Mouse (Mus musculus) CD4-positive helper T cell, adult 2 months (primary cell): ENCODE results near the gene Nfix.
A peak's percentile ranks its signal among the peaks of the same experiment; 100 is the strongest.
"Not testable (repeated sequence)": the region's sequence is repeated elsewhere in the genome, so short reads cannot be mapped to it uniquely, and the experiment has no call there.

Experiments used
- DNase-seq: peaks from one replicate; pipeline ENCODE4 v3.0.0-alpha.2; 2012; ENCODE audit warnings: low read depth, missing footprints, low spot score

Gene Nfix

GRCm38 (mm10) chr8:84670295-84671006 is 129.7 kb downstream of the Nfix start:
- DNase-seq, result not testable (repeated sequence)

GRCm38 (mm10) chr8:84668731-84669485 is 131.2 kb downstream of the Nfix start:
- DNase-seq, result no peak

DNA sequence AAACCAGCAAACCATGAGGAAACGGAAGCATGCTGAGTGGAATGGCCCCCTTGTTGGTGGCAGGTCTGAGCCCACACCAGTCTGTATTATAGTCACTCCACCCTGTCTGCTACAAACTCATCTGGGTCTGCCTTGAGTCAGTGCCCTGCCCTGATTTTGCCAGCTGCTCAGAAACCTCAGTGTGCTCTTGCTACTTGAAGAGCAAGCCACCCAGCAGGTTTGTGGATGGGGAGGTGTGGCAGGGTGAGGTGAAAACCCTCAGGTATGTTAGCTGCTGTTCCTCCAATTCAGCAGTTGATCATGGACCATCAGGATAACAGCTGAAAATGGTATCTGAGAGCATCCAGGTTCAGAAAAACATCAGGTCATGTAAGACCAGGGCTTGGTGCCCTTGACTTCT is 132.1 kb downstream of the Nfix start:
- no peak for DNase-seq

- DNase-seq, result no peak
These were observed 134.7 kb downstream of the Nfix start for GRCm38 (mm10) chr8:84665385-84665893.

GRCm38 (mm10) chr8:84664566-84665384 is 135.4 kb downstream of the Nfix start:
- peak; percentile 82 for DNase-seq

DNA sequence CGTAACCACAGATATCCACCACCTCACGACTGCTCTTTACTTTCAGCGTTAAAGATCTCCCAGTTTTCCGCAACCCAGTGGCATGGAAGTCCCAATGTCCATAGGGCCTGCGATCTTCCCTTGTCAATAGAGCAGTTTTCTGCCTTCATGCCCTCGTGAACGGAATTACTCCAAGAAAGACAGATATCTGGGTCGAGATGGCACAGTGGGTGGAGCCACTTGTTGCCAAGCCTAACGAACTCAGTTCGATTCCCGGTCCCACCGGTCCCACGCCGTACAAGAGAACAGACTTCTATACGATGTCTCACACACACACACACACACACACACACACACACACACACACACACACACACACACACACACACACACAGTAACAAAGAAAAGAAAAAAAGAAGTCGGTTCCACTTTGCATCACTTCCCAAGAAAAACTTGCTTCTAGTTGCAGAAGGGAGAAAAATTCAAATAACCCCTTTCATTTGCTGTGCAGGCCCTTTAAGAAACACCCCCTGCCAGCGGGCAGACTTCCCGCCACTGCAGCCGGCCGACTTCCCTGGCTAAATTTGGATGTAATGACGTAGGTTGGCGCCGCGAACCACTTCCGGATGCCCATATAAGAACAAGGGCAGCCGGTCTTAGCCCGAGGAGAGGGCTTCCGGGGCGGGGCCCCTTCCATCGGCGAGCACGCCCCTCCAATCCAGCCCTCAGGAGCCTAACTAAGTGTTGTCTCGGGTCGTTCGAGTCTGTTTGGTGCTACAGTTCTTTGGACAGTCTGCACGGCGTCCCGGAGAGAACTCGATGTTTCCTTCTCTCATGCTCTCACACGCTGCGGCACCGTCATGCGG is 136.4 kb downstream of the Nfix start:
- DNase-seq, result peak; percentile 93

DNA sequence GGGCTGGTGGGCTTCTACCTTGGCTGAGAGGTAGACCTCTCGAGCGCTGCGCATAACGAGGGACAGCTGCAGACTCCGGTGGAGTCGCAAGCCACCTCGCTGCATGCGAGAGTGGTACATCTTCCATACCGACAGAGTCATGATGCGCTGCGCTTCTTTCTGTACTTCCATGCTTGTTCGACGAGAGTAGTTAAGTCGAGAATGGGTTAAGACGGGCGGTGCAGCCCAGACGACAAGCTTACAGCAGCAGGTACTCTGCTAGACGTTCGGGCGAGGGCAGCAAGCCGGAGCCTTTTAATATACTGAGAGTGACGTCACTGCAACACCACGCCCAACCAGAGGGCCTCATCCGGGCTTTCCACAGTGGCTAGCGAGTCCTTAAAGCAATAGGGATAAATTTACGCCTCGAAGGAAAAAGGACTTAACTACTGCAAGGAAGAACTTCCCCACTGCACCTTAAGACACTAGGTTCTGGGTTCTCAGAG is 137.5 kb downstream of the Nfix start, which contains the start of gene Ier2:
TSS of gene Ier2 (minus strand) at position 272 of the 485 bp plus-strand sequence.
- DNase-seq, result peak; percentile 95

GRCm38 (mm10) chr8:84661961-84662571 is 138.1 kb downstream of the Nfix start:
- no peak for DNase-seq

DNA sequence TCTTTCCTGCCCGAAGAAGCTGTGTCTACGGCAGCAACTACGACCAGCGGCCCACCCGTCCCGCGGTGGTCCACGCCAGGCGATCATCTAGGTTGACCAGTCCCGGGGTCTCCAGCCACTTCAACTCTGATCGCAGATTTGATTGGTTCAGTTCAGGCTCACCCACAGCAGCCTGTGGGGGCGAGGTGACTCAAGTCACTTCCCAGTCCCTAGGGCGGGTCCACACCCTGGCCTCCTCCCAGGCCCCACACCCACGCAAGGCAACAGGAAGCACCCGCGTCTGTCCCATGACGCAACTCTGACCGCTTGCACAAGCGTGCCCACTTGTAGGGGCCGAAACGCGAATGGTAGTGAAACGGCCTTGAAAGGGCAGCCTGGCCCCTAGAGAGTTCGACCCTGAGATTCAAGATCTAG is 138.7 kb downstream of the Nfix start:
- DNase-seq, result peak; percentile 89

GRCm38 (mm10) chr8:84660819-84661457 is 139.2 kb downstream of the Nfix start:
- peak; percentile 71 for DNase-seq

DNA sequence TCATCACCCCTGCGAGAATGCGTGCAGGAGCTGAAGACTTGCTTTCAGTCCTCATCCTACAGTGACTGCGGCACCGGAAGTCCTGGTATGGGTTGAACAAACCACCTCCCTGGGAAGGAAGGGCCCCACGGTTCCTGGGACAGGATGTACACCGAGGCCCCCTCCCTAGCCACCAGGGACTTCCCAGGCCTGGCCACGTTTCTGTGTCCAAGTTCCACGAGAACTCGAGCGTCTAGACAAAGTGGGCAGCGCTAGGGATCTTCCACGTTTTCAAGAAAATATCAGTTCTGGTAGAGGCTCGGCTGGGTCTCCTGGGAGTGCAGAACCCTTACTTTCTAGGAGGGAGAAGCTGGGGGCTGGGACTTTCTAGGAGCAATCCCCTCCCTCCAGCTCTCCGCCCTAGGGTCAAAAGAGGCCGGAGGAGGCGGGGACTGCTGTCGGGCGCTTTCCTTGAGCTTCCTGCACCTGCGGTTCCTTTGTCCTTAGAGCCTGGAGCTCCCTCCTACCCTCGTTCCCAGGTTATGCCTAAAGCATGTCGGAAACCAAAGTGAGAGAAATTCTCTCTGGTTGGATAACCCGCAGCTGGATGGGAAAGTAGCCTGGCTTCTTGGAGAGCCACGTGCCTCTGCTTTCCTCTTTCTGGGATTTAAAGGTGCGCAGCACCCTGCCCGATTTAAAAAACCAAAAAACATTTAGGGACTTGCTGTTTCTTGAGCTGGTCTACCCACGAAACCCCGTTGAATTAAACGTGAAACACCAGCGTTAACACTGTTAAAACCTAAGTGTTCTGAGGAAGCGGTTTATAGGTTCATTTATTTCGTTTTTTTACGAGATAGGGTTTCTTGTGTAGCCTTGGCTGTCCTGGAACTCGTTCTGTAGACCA is 140.0 kb downstream of the Nfix start:
- DNase-seq, result peak; percentile 90

DNA sequence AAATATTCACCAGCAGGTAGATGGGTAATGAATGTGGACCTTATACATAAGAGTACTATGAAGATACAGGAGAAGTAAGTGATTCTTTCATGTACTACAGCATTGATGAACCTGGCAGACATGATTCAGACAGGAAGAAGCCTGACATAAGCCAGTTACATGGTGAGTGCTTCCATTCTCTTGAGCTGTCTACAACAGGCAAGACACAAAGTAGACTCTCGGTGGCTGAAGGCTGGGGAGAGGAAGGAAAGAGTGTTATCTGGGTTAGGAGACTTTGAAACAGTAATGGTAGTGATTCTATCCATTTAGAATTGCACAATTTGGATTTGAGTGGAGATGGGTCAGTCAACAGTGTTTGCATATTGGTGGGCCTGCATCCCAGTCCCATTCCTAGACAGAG is 141.2 kb downstream of the Nfix start:
- peak; percentile 36 for DNase-seq

DNA sequence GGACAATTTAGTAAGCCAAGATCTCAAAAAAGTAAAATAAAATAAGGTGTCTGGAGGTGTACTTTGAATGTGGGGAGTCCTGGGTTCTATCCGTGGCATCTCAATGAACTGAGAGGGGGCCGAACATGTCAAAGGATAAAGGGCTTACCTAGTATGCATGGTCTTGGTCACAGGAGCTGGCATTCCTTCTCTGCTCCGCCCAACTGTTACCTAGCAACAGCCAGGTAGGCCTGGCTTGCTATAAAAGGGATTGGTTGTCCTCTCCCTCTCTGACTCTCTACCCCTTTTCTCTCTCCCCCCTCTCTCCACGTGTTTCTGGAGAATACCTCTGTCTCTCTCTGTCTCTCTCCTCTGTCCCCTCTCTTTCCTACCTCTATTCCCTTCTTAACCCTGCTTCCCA is 142.5 kb downstream of the Nfix start:
- DNase-seq, result no peak

DNA sequence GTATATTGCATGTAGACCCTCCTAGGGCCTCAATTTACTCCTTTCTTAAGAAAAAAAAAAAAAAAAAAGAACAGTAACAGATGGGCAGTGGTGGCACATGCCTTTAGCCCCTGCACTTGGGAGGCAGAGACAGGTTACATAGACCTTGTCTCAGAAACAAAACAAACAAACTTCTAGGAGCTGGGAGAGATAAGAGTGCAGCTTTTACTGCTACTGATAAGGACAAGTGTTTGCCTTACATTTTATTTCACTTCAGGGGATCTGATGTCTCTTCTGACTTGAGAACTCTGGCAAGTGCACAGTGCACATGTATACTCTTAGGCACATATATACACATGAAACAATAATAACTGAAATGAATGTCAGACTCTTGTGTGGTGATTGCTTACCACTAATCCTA is 142.9 kb downstream of the Nfix start:
- no peak for DNase-seq

DNA sequence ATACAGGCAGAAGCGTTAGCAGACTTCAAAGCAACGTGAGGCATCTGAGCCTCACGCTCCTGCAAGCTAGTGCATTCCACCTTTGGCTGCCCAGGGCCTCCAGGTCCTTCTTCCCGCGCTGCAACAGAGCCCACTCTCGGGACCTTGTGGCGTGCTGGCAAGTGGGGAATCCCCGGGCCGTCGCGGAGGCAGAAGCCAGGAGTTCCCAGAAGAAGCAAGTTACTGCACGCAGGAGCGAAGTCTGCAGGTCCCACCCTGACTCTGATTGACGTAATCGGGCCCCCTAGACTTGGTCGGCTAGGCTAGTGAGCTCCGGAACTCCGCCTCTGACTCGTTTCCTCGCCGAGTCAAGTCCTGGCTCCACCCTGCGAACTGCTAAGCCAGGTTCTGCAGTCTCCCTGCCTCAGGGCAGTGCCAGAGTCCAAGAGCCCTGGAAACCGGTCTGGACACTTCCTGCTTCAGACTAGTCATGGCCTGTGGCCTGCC is 143.5 kb downstream of the Nfix start:
- peak; percentile 83 for DNase-seq

GRCm38 (mm10) chr8:84656191-84656525 is 144.0 kb downstream of the Nfix start:
- DNase-seq, result peak; percentile 27

DNA sequence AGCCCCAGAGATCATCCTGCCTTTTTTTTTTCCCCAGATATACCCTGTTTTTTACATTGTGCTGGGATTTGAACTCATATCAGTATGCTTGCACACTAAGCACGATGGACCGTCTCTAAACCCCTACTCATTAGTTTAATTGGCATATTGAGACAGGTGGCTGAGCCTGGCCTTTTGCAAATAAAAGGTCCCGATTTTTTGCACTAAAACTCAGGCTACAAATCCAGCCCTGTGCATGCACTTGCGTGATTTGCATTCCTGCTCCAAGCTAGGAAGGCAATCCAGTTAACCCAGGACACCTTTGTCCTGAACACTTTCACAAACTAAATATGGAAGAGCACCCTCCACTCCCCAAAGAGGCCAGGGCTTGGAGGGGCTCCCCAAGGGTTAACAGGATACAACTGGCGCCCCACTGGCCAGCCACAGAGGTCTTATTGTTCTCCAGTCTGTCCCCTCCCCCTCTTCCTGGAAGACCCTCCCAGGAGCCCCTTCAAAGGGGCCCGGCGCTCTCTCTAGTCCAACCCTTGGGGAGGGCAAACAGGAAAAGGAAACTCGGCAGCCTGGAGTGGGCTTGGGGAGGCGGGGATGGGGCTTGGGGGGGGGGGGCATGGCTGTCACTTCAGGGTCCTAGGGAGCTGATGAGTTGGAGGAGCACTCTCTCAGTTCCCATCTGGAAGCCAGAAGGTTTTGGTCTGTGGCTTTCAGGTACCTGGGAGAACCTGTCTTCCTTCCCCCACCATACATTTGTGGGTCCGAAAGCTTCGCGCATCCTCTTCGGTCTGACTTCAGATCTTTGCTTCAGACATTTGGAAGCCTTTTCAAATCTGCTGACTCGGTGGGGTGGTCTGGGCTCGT is 144.6 kb downstream of the Nfix start:
- no peak for DNase-seq

DNA sequence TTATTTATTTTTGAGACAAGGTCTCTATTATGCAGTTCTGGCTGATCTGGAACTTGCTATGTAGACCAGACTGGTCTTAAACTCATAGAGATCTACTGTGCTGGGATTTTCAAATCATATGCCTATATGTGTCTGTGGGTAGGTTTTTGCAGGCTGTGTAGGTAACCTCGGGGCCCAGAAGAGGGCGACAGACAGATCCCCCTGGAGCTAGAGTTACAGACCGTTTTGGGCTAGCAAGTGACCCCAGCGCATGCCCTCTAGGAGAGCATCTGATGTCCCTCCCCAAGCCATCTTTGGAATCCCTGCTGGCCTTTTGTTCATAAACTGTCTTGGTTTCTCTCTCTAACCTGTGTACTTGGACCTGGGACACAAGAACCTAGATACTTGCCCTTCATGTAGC is 145.5 kb downstream of the Nfix start:
- no peak for DNase-seq
